Mouse (Mus musculus) thymus, adult 2 months (tissue): ENCODE data around the gene Scamp2.

Experiments used
- CTCF ChIP-seq: fragments of 200-500 bp; IDR thresholded peaks from 2 replicates; pipeline ENCODE4 v1.5.1; 2012; ENCODE audit warnings: mild to moderate bottlenecking, control low read depth, low read length, moderate library complexity, borderline replicate concordance; ENCODE audit not compliant: control insufficient read depth, poor library complexity, insufficient read depth; ENCODE audit errors: extremely low read depth
- POLR2A ChIP-seq: fragments of 200-500 bp; IDR thresholded peaks from 2 replicates; pipeline ENCODE4 v1.6.1; 2012; ENCODE audit warnings: mild to moderate bottlenecking, low read length, control low read depth, moderate library complexity; ENCODE audit not compliant: control insufficient read depth, poor library complexity, insufficient read depth; ENCODE audit errors: extremely low read depth

DNA sequence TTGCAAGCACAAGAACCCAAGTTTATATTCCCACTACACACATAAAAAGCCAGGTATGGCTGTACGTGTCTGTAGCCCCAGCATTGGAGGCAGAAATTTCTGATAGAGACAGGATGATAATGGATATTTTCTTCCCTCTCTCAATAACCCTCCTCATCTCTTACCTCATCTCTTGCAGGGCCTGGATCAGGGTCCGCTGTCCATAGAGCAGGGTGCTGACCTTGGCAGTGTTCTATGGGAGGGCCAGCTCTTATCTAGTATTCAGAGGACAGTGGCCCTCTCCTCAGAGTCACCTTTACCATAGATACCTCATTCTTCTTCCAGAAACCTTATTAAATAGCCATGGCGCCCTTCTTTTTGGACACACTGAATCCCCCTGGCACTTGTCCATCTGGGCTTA, 49.1 kb downstream of the Scamp2 start:
- TF ChIP-seq CTCF: no peak
- TF ChIP-seq POLR2A: no peak
